Mouse (Mus musculus) cerebellum, adult 2 months (tissue): ENCODE results near the gene Cyp2g1.

Experiments
- CTCF ChIP-seq: fragments of 200-500 bp; IDR thresholded peaks from 2 replicates; pipeline ENCODE4 v1.5.1; 2011; ENCODE audit warnings: low read depth, mild to moderate bottlenecking, control low read depth, low read length, moderate library complexity, borderline replicate concordance; ENCODE audit not compliant: insufficient read depth
- POLR2A ChIP-seq: fragments of 200-500 bp; IDR thresholded peaks from 2 replicates; pipeline ENCODE4 v1.6.1; 2011; ENCODE audit warnings: low read length, control low read depth, borderline replicate concordance; ENCODE audit not compliant: insufficient read depth

GRCm38 (mm10) chr7:26800996-26801395 is 7.7 kb upstream of the Cyp2g1 start:
- TF ChIP-seq CTCF (no peak), POLR2A (no peak)
